Mouse (Mus musculus): Measurements from ENCODE around the gene Zfp536.

Gene Zfp536

DNA sequence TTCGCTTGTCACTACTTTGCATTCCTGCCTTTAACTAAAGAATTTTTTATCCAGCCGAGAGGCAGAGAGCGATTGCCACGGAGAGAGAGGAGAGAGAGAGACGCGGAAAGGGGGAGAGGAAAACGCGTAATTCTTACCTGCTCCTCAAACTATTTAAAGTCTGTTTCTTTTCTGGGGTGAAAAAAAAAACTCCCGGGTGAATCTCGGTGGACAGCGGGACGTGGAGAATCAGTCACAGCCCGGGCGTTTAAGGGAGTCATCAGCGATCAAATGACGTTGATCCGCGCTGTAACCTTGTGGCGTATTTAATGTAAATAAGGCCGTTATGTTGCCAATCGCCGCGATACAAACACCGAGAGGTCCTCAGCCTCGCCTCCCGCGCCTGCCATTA lies at the start of gene Zfp536:
Zfp536 (minus strand) TSS at position 330 of the 391 bp plus-strand sequence.
- no peak for DNase-seq (ENCODE audit: extremely low spot score, low spot score)

DNA sequence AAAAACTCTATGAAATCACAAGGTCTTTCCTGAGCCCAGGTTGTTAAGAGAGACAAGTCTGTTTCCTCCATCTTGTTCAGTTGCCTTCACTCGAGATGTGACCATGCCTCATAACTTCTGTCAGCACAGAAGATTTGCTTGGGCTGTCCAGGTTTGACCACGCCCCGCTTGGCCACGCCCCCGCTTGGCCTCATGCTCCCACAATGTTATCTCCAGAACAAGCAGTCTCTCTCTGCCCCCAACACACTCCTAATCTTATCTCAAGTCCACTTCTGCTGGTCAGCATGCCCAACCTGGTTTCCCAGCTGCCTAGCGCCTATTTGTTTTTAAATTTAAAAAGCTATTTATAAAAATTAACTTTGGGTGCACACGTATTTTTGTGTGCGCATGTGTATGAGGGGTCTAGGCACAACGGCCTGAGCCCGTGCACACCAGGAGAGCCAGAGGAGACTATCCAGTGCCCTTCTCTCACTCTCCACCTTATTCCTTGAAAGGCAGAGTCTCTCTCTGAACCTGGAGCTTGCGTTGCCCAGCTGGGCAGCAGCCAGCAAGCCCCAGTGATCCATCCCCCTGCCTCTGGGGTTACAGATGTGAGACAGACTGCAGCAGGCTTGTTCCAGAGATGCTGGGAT lies 47.3 kb upstream of the Zfp536 start:
- DNase-seq (ENCODE audit: extremely low spot score, low spot score), result no peak

DNA sequence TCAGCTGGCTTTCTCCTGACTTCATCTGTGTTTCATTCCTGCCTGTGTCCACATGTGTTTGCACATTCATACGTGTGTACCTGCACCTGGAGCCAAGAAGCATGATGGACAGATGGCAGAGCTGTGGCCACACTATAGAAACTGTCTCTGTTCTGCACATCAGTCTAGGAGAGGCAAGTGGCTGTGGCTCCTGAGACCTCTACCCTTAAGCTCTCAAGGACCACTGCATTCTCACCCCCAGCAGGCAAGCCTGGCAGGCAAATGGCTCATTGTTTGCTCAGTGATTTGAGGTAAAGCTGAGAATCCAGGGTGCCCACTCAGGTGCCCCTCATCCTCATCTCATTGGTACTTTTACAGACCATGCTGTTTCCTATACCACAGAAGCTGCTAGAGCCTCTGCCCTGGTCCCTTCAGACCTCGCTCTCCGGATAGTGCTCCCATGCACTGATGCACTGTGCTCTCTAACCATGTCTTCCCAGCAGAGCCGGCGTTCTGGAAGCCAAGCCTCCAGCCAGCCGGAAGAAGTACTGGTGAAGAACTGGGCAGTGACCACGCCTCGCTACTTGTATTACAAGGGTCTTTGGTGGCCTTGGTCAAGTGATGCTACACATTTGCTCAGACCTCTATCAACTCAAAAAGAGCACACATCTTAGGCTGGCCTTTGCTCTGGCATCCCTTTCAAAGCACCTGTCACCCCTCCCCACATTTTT lies 45.3 kb upstream of the Zfp536 start:
- no peak for DNase-seq (ENCODE audit: extremely low spot score, low spot score)

DNA sequence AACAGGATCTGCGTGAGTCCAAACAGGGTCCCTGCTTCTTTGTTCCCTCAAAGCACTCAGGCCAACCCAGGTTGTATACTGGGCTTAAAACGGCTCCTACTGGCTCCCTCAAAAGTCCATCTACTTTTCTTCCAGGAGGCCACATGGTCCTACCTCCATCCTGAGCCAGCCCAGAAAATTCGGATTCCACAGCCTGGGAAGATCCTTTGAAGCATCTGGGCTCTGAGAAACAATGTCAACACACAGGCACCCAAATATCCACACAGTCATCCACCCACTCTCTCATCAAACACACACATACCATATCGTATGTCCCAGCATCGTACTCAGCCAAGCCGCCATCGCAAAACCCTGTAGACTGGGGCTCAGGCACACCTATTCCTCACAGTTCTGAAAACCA lies 43.5 kb upstream of the Zfp536 start:
- DNase-seq (ENCODE audit: extremely low spot score, low spot score), result no peak

DNA sequence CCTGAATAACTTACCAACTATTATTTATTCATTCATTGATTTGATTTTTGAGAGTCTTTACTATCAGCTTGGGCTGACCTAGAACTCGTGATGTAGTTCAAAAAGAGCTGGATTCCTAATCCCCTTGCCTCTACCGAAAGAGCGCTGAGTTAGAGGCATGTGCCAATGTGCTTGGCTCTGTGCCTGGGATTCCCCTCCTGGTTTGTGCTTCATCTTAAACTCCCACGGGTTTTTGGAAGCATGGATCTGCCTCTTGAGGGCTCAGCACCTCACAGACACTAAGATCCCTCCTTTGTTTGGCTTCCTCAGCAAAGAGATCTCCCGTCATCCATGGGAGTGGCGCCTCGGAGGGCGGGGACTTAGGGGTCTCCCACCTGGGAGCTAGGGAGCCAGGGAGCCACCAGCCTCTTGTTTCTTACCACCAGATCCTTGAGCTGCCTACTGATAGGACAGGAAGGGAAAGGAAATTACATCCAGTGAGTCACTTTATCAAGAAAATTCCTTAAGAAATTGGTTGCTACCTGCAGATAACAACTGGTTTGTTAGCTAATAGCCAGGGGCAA lies 41.5 kb upstream of the Zfp536 start:
- DNase-seq (ENCODE audit: extremely low spot score, low spot score), result no peak

DNA sequence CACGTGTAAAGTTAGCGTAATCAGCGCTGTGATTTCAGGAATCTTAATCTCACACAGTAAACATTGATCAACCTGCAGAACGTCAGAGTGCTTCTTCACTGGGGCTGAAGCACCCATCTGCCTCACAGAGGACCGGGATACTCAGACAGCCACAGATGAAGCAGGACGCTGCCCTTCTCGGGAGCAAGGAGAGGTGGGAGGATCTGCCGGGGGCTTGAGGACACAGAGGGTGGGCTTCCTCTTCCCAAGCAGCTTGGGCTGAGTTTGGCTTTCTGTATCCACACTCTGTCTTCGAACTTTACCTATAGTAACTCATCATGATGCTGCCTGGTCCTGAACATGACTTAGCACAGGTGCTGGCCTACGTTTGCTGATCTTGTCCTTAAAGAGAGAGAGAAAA lies 40.2 kb upstream of the Zfp536 start:
- no peak for DNase-seq (ENCODE audit: extremely low spot score, low spot score)

DNA sequence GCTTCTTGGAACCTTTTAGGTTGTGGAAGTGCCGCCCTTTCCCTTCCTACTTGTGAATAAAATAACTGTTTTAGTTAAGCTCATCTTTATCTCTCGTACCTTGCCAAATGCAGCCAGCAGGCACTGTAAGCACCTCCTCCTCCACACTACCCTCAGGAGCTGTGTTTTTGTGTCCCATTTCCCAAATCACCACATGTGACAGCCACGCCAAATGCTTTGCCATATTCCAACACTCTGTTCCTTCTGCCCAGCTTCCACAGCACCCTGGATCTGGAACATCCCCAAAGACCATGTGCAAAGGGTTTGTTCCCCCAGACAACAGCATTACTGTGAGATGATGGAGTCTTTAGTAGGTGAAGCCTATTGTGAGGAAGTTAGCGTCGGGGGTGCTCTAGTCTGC lies 36.5 kb upstream of the Zfp536 start:
- no peak for DNase-seq (ENCODE audit: extremely low spot score, low spot score)

GRCm38 (mm10) chr7:37809001-37809400 lies 35.6 kb upstream of the Zfp536 start:
- DNase-seq (ENCODE audit: extremely low spot score, low spot score), result no peak

DNA sequence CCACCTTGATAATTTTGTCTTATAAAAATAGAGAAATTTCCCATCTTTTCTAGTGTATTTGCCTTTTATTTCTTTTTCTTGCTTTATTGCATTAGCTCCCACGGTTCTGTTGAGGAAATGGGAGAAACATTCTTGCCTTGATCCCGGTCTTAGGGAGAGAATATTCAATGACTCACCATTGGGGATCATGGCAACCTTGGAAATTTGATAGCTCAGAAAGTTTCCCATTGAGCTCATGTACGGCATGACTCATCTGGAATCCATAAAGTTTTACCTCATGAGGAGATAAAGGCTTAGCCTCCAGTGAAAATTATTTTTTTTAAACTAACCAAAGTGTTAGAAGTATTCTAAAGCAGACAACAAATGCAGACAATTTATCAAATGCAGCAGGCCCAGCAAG lies 27.7 kb upstream of the Zfp536 start:
- no peak for DNase-seq (ENCODE audit: extremely low spot score, low spot score)

GRCm38 (mm10) chr7:37788721-37789120 lies 15.3 kb upstream of the Zfp536 start:
- DNase-seq (ENCODE audit: extremely low spot score, low spot score), result no peak

GRCm38 (mm10) chr7:37775502-37775901 lies 2.1 kb upstream of the Zfp536 start:
- DNase-seq (ENCODE audit: extremely low spot score, low spot score), result peak; percentile 82

- peak; percentile 31 for DNase-seq (ENCODE audit: extremely low spot score, low spot score)
These were observed 1.1 kb upstream of the Zfp536 start for GRCm38 (mm10) chr7:37774463-37774970.

GRCm38 (mm10) chr7:37773906-37774305 lies 465 bp upstream of the Zfp536 start:
- no peak for DNase-seq (ENCODE audit: extremely low spot score, low spot score)

GRCm38 (mm10) chr7:37772376-37773311 lies 797 bp downstream of the Zfp536 start:
- DNase-seq (ENCODE audit: extremely low spot score, low spot score), result peak; percentile 74

DNA sequence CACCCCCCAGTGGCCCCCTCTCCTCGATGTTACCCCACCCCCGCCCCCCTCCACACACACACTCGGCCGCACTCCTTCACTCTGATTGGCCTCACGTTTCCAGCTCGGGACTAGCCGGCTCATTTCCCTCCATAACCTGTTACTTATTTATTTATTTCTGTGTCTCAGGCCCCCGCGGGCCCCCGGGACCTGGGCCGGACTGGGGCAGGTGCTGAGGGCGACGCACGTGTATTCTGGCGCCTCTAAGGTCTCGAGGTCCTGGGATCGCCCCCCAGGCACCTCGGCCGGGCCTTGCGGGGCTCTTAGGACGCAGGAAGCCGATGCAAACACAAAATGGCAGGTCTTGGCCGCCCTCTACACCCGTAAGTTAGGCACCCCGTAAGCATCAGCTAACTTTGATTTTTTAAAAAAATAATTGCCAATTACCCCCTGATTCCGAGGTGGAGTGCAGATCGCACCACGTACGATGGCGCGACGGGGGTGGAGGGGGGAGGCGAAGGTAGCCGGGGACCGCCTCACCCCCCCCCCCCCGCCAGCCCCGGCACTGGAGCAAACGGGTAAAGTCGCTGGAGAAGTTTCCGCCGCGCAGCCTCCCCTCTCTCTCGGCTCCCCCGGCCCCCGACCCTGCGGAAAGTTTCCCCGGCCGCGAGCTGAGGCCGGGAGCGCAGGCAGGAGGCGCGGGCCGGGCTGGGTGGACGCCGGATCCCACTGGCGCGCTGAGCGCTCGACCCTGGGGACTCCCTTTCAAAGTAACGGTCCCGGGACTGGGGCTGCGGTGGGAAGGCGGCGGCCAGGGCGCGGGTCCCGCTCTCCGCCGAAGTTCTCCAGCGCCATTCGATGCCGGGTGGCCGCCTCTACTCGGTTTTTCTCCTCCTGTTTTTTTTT lies 1.7 kb downstream of the Zfp536 start:
- DNase-seq (ENCODE audit: extremely low spot score, low spot score), result peak; percentile 79

DNA sequence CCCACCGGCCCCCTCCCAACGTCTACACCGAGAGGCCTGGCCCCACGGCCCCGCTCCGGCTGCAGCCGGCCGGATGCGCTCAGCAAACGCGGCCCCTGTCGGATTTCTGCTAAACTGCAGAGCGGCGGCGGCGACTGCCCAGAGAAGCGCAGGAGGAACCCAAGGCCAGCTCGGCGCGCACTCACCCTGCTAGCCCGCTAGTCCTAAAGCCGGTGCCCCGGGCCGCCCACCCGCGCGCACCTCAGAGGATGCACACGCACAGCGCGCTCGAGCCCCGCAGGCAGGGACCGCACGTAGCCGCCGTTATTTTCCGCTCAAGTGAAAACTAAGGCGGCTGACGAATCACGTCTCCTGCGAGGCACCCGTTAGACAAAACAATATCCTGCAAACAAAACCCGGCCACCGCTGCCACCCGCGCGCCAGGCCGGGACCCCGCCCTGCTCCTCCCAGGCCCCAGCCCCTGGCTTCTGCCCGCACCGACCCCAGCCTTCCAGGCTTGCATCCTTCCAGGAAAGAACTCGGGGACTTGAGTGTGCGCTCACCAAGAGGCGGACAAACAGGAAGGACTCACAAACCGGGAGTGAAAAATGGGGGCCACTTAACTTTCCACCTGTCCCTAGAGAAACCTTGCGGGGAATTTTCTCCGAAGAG lies 2.9 kb downstream of the Zfp536 start:
- peak; percentile 94 for DNase-seq (ENCODE audit: extremely low spot score, low spot score)

DNA sequence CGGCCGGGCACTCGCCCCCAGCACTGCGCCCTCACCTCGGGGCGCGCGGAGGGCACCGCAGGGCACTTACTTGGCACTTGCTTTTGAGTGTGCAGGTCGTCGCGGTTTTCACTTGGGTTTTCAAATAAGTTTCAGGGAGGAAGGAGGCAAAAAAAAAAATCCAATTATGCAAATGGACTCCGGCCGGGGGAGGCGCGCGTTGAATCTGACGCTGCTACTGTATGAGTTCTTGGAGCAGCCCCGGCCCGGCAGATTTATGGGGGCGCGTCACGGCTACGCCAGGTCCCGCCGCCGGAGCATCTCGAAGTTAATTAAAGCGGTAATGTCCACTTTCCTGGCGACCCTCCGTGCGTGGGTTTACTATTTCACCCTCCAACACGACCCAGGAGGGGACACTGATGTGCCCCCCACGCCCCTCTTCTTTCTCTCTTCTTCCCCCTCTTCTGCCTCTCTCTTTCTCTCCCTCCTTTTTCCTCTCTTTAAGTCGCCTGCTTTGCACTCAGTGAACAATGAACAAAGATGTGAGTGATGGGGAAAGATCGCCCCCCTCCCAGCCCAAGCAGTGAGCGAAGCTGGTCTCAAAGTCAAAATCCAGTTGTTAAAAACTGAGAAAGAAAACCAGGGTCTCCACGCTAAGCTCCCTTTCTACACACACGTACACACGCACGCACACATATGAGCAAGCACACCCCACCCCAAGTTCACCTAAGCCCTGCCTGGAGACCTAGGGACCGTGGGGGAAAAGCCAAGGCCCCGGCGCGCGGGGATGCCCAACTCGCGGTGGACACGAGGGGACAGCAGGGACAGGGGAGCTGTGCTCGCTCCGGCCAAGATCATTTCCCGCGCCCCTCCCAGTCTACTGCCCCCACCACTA lies 3.7 kb downstream of the Zfp536 start:
- DNase-seq (ENCODE audit: extremely low spot score, low spot score), result peak; percentile 74

- DNase-seq (ENCODE audit: extremely low spot score, low spot score), result peak; percentile 54
These were observed 4.4 kb downstream of the Zfp536 start for GRCm38 (mm10) chr7:37769004-37769403.

GRCm38 (mm10) chr7:37768310-37768940 lies 5.0 kb downstream of the Zfp536 start:
- DNase-seq (ENCODE audit: extremely low spot score, low spot score), result peak; percentile 28
